Mouse (Mus musculus) intestine, postnatal 0 days (tissue): ENCODE results near the gene Gngt2. TPM values are rescaled to one million over a fixed set of nuclear protein-coding genes. Genes with fewer than 3 reads are reported as not detected.

Experiments
- ATAC-seq: fragments of 200-750 bp; cut with Nextera tagmentation; 2 replicates; pipeline ENCODE4 v1.8.0; 2017; ENCODE audit warnings: mild to moderate bottlenecking, moderate TSS enrichment, moderate library complexity
- H3K27ac ChIP-seq: fragments of 300-500 bp; sonication (generic); 2 replicates; pipeline ENCODE4 v1.5.1; 2014; ENCODE audit warnings: mild to moderate bottlenecking, low read depth, low read length, moderate library complexity
- H3K27me3 ChIP-seq: fragments of 300-500 bp; sonication (generic); replicated peaks from 2 replicates; pipeline ENCODE4 v1.6.1; 2014; ENCODE audit warnings: low read length, mixed read lengths; ENCODE audit not compliant: control insufficient read depth, insufficient read depth
- H3K36me3 ChIP-seq: fragments of 300-500 bp; sonication (generic); 2 replicates; pipeline ENCODE4 v1.6.1; 2014; ENCODE audit warnings: mild to moderate bottlenecking, moderate library complexity; ENCODE audit not compliant: control insufficient read depth, insufficient read depth
- H3K4me1 ChIP-seq: fragments of 300-500 bp; sonication (generic); replicated peaks from 2 replicates; pipeline ENCODE4 v1.6.1; 2014; ENCODE audit warnings: antibody characterized with exemption, low read length, mixed read lengths; ENCODE audit not compliant: control insufficient read depth, insufficient read depth
- H3K4me2 ChIP-seq: fragments of 300-500 bp; sonication (generic); replicated peaks from 2 replicates; pipeline ENCODE4 v1.6.1; 2014; ENCODE audit warnings: low read depth, mild to moderate bottlenecking, moderate library complexity
- H3K4me3 ChIP-seq: fragments of 300-500 bp; sonication (generic); 2 replicates; pipeline ENCODE4 v1.5.1; 2014; ENCODE audit warnings: low read depth, low read length
- H3K9ac ChIP-seq: fragments of 300-500 bp; sonication (generic); 2 replicates; pipeline ENCODE4 v1.6.1; 2014; ENCODE audit warnings: mild to moderate bottlenecking, low read depth, low read length
- H3K9me3 ChIP-seq: fragments of 300-500 bp; sonication (generic); 2 replicates; pipeline ENCODE4 v1.6.1; 2016; ENCODE audit warnings: mixed run types; ENCODE audit not compliant: control insufficient read depth
- CTCF ChIP-seq: sonication (generic); IDR thresholded peaks from 2 replicates; pipeline ENCODE4 v1.5.1; 2016; ENCODE audit warnings: low read depth, mild to moderate bottlenecking, control low read depth, antibody characterized with exemption, moderate library complexity
- WGBS: fragments of 180-500 bp; shearing (Covaris S2); extraction: QIAGEN DNeasy Blood & Tissue Kit; methylation state at CpG from one replicate; pipeline ENCODE4 v1.1.7; 2014; 5-methylcytosine and 5-hydroxymethylcytosine counted together
- polyA plus RNA-seq: library from polyadenylated mRNA; unstranded; fragments of >200 nt; fragmentation: Nextera tagmentation; extraction: Ambion mirVana; gene quantifications from 2 replicates; pipeline ENCODE4 v1.2.1, GENCODE M21; 2015

Gene Gngt2
- polyA plus RNA-seq, 1 experiment from 2014 or later = 19.9 TPM

DNA sequence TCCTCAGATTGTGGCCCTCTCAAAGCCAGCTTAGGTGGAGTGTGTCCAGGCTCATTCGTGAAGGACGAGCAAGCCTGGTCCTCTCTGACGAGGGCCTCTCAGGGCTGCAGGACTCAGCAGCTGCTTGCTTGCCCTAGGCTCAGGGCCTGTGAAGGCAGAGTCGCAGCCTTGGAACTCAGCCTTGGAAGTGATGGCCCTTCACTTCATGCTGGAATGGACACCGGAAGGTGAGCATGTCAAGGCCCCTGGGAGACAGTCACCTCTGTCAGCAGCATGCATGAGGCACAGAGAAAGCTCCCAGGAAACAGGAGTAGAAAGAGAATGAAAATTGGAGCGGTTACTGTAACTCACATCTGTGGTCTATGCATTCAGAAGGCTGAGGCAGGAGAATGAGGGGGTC, 25.3 kb upstream of the Gngt2 start:
- Histone ChIP-seq H3K9me3 (no peaks in the 10 kb centered on the region), H3K4me1 (0 out of 2 replicates have a peak, but pooled peaks cover 2% of the 10 kb centered on the region), H3K27me3 (no peaks in the 10 kb centered on the region), H3K4me3 (no peak overlapping the region), H3K9ac (no peak overlapping the region), H3K27ac (no peak overlapping the region), H3K4me2 (no peak overlapping the region), H3K36me3 (no peaks in the 10 kb centered on the region)
- TF ChIP-seq CTCF = no peak
- 86% methylated on average over 6 of the region's 6 CpGs for WGBS
- ATAC-seq = no peak

DNA sequence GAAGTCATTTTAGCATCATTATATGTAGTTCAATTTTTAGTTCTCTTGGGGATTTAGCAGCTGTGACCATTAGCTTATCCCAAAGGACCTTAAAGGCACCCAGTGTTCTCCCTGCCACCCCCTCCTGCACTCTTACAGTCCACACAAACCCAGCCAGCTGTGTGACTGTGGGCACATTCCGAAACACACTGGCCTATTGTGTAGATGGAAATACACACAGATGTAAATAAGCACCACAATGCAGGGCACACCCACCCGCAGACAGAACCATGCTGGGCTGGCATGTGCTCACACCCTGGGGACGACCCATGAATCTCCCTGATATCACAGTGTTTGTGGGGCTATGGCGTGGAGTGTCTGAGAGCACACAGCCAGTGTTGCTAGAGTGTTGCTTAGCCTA, 24.8 kb upstream of the Gngt2 start:
- no peak for TF ChIP-seq CTCF
- Histone ChIP-seq H3K36me3 (no peaks in the 10 kb centered on the region), H3K27ac (no peak overlapping the region), H3K4me1 (0 out of 2 replicates have a peak, but pooled peaks cover 2% of the 10 kb centered on the region), H3K27me3 (no peaks in the 10 kb centered on the region), H3K9me3 (no peaks in the 10 kb centered on the region), H3K4me2 (no peak overlapping the region), H3K4me3 (no peak overlapping the region), H3K9ac (no peak overlapping the region)
- 79% methylated on average over 4 of the region's 4 CpGs for WGBS
- no peak for ATAC-seq

- WGBS = 89% methylated on average over 2 of the region's 2 CpGs
- Histone ChIP-seq H3K4me2 (no peak overlapping the region), H3K9me3 (no peaks in the 10 kb centered on the region), H3K36me3 (no peaks in the 10 kb centered on the region), H3K4me3 (no peak overlapping the region), H3K4me1 (no peaks in the 10 kb centered on the region), H3K27ac (no peak overlapping the region), H3K9ac (no peak overlapping the region), H3K27me3 (no peaks in the 10 kb centered on the region)
- no peak for ATAC-seq
- no peak for TF ChIP-seq CTCF
These were observed 22.9 kb upstream of the Gngt2 start for GRCm38 (mm10) chr11:95814101-95814500.

- no peak for ATAC-seq
- Histone ChIP-seq H3K27ac (no peak overlapping the region), H3K4me2 (no peak overlapping the region), H3K9me3 (no peaks in the 10 kb centered on the region), H3K4me3 (no peak overlapping the region), H3K27me3 (no peaks in the 10 kb centered on the region), H3K36me3 (no peaks in the 10 kb centered on the region), H3K9ac (no peak overlapping the region), H3K4me1 (no peaks in the 10 kb centered on the region)
- 75% methylated on average over 5 of the region's 5 CpGs for WGBS
- no peak for TF ChIP-seq CTCF
These were observed 22.2 kb upstream of the Gngt2 start for GRCm38 (mm10) chr11:95814857-95815256.

DNA sequence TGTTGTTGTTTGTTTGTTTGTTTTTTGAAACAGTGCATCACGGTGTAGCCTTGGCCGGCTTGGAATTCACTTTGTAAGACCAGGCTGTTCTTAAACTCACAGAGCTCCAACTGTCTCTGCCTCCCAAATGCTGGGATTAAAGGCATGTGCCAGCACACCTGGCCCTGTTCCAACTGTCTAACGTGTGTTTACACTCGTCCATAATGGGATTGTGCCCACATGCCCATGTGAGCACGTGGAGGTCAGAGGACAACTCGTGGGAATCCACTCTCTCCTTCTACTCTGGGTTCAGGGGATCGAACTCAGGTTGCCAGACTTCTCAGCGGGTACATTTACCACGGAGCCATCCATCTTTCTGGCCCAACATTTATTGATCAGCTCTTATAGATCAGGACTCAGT, 21.6 kb upstream of the Gngt2 start:
- 64% methylated on average over 9 of the region's 9 CpGs for WGBS
- no peak for ATAC-seq

DNA sequence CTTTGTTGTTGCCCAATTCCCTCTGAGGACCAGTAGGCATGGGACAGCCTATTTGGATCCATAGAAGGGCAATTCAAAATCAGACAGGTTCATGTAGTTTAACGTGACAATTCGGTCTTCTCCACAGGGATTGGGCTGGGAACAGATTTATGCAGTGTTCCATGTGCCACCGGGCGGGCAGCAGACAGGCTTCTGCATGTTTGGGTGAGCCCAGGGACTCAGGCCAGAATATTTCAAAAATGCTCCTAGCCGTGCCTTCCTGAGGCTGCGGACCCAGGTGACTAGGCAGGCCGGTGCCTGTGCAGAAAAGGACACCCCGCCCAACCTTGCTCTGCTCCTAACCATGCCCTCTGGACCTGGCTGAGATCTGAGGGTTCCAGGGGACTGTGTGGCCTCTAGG, 17.9 kb upstream of the Gngt2 start:
- no peak overlapping the region for H3K27ac ChIP-seq
- H3K4me1 ChIP-seq = no peaks in the 10 kb centered on the region
- ATAC-seq = 0 out of 2 replicates have a peak, but pooled peaks have one; percentile 22
- TF ChIP-seq CTCF = no peak
- H3K9me3 ChIP-seq = no peaks in the 10 kb centered on the region
- 59% methylated on average over 8 of the region's 8 CpGs for WGBS
- H3K4me3 ChIP-seq = no peak overlapping the region
- no peaks in the 10 kb centered on the region for H3K36me3 ChIP-seq
- H3K27me3 ChIP-seq = no peaks in the 10 kb centered on the region
- no peak overlapping the region for H3K9ac ChIP-seq
- H3K4me2 ChIP-seq = no peak overlapping the region

More for the DNA sequence above, 21.6 kb upstream of the Gngt2 start:
- H3K4me1 ChIP-seq = no peaks in the 10 kb centered on the region
- H3K9me3 ChIP-seq = no peaks in the 10 kb centered on the region
- no peak overlapping the region for H3K4me3 ChIP-seq
- no peaks in the 10 kb centered on the region for H3K27me3 ChIP-seq
- H3K4me2 ChIP-seq = no peak overlapping the region
- TF ChIP-seq CTCF = no peak
- H3K36me3 ChIP-seq = no peaks in the 10 kb centered on the region
- H3K27ac ChIP-seq = no peak overlapping the region
- H3K9ac ChIP-seq = no peak overlapping the region

GRCm38 (mm10) chr11:95821511-95821910, 15.5 kb upstream of the Gngt2 start:
- TF ChIP-seq CTCF = no peak
- H3K9me3 ChIP-seq = no peaks in the 10 kb centered on the region
- 61% methylated on average over 3 of the region's 3 CpGs for WGBS

More at GRCm38 (mm10) chr11:95821511-95821910, 15.5 kb upstream of the Gngt2 start:
- no peaks in the 10 kb centered on the region for H3K36me3 ChIP-seq
- H3K27me3 ChIP-seq = no peaks in the 10 kb centered on the region
- no peak overlapping the region for H3K4me2 ChIP-seq
- H3K27ac ChIP-seq = no peak overlapping the region
- H3K4me1 ChIP-seq = no peaks in the 10 kb centered on the region
- peak; percentile 8; the same call in 1 of the 2 replicates for ATAC-seq
- no peak overlapping the region for H3K4me3 ChIP-seq
- no peak overlapping the region for H3K9ac ChIP-seq
